In the genomic region with DNA sequence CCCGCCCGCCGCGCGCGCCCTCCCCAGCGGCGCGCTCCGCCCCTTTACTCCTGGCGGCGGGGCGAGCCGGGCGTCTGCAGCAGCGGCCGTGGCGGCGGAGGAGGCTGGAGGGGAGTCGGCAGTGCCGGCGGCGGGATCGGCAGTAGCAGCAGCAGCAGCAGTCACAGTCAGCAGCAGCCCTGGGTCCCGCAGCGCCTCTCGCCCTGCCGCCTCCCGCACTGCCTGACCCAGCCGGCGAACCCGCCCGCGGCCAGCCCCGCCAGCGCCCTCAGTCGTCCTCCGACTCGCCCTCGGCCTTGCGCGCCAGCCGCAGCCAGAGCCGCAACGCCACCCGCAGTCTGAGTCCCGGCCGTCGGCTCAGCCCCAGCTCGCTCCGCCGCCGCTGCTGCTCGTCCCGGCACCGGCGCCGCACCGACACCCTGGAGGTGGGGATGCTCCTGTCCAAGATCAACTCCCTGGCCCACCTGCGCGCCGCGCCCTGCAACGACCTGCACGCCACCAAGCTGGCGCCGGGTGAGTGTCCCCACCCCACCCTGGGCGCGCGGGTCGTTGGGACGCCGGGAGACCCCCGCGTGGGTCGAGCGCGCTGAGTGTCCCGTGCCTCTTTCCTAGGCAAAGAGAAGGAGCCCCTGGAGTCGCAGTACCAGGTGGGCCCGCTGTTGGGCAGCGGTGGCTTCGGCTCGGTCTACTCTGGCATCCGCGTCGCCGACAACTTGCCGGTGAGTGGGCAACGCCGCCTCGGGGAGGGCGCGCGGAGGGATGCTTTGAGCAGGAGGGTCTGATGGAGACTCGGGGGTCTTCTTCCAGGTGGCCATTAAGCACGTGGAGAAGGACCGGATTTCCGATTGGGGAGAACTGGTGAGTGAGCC, we compare ENCODE assay signal across 8 mouse cellular contexts. TPM values are rescaled to one million over a fixed set of nuclear protein-coding genes. Genes with fewer than 3 reads are reported as not detected.
A peak's percentile ranks its signal among the peaks of the same experiment; 100 is the strongest.
DNase-seq lines count a peak whose midpoint lies in the region; ATAC-seq and TF ChIP-seq lines count a peak whose summit lies in the region.

A gene (plus strand): TSS at position 41 of the 869 bp plus-strand sequence.

- peaks cover 14% of the 10 kb centered on the region for H3K36me3 ChIP-seq in heart, adult 2 months (ENCODE audit: control insufficient read depth, insufficient read depth, low read length)
- peaks cover 56% of the 10 kb centered on the region for H3K36me3 ChIP-seq in erythroblast, embryonic 14.5 days (ENCODE audit: control insufficient read depth)
- peaks cover 13% of the 10 kb centered on the region for H3K36me3 ChIP-seq in limb, embryonic 15.5 days
- H3K36me3 ChIP-seq in midbrain, postnatal 0 days (ENCODE audit: insufficient read depth, low read length): peaks cover 7% of the 10 kb centered on the region

- DNase-seq in heart, adult 2 months: no peak
- no peak for DNase-seq in heart, adult 11 months
- DNase-seq in MN1 (ENCODE audit: low spot score): peak; percentile 76
- peak in 1 of 2 experiments; percentile 57 for DNase-seq in heart, postnatal 14 days
- DNase-seq in midbrain, postnatal 0 days (ENCODE audit: low spot score): peak; percentile 63
- peak; percentile 38 for DNase-seq in urinary bladder, postnatal 25 days (ENCODE audit: low spot score)

- WGBS in heart, adult 2 months: under 1% methylated on average over 82 of the region's 99 CpGs
- under 1% methylated on average over 72 of the region's 99 CpGs for WGBS in limb, embryonic 15.5 days
- WGBS in midbrain, postnatal 0 days: 1% methylated on average over 71 of the region's 99 CpGs

- no peak for ATAC-seq in limb, embryonic 15.5 days (ENCODE audit: insufficient number of reproducible peaks, low FRiP score, low TSS enrichment, low read depth)
- ATAC-seq in midbrain, postnatal 0 days (ENCODE audit: low FRiP score): peak; percentile 45

- H3K4me1 ChIP-seq in heart, adult 2 months (ENCODE audit: control insufficient read depth, insufficient read depth, low read length): peaks cover 6% of the 10 kb centered on the region
- peaks cover 60% of the 10 kb centered on the region for H3K4me1 ChIP-seq in erythroblast, embryonic 14.5 days (ENCODE audit: control insufficient read depth)
- peaks cover 23% of the 10 kb centered on the region for H3K4me1 ChIP-seq in limb, embryonic 15.5 days
- H3K4me1 ChIP-seq in midbrain, postnatal 0 days (ENCODE audit: insufficient read depth, low read length): peaks cover 8% of the 10 kb centered on the region; the same call in 1 of the 2 replicates

- peaks cover 8% of the 10 kb centered on the region; the same call in 1 of the 2 replicates for H3K79me2 ChIP-seq in heart, adult 2 months (replicated peaks; ENCODE audit: control insufficient read depth, insufficient read depth, low read length)

- peaks cover 2% of the 10 kb centered on the region; the same call in 1 of the 2 replicates for H3K9me3 ChIP-seq in erythroblast, embryonic 14.5 days (ENCODE audit: control insufficient read depth, low read length)
- H3K9me3 ChIP-seq in limb, embryonic 15.5 days: no peaks in the 10 kb centered on the region
- no peaks in the 10 kb centered on the region for H3K9me3 ChIP-seq in midbrain, postnatal 0 days (ENCODE audit: low read length)

- no peaks in the 10 kb centered on the region for H3K27me3 ChIP-seq in heart, adult 2 months (ENCODE audit: control insufficient read depth, insufficient read depth, low read length)
- H3K27me3 ChIP-seq in erythroblast, embryonic 14.5 days (ENCODE audit: control insufficient read depth): no peaks in the 10 kb centered on the region; the same call in 1 of the 2 replicates
- H3K27me3 ChIP-seq in limb, embryonic 15.5 days: no peaks in the 10 kb centered on the region
- H3K27me3 ChIP-seq in midbrain, postnatal 0 days (ENCODE audit: insufficient read depth, low read length): no peaks in the 10 kb centered on the region

- H3K4me3 ChIP-seq in heart, adult 2 months: peak within 1 kb of the TSS; percentile 99
- H3K4me3 ChIP-seq in erythroblast, embryonic 14.5 days (replicated peaks): peak within 1 kb of the TSS; percentile 79
- peak within 1 kb of the TSS; percentile 97 for H3K4me3 ChIP-seq in limb, embryonic 15.5 days
- H3K4me3 ChIP-seq in midbrain, postnatal 0 days (ENCODE audit: low read depth, low read length): peak within 1 kb of the TSS; percentile 85

- TF ChIP-seq EP300 in heart, adult 2 months (IDR thresholded peaks at IDR 0.05; ENCODE audit: insufficient read depth, low read depth, low read length): 0 out of 2 replicates have a peak, but pooled peaks have one; percentile 10

- peak within 1 kb of the TSS; percentile 99 for H3K9ac ChIP-seq in heart, adult 2 months (ENCODE audit: low read depth, low read length)
- H3K9ac ChIP-seq in limb, embryonic 15.5 days: peak within 1 kb of the TSS; percentile 87
- peak within 1 kb of the TSS; percentile 82 for H3K9ac ChIP-seq in midbrain, postnatal 0 days (replicated peaks; ENCODE audit: low read length, poor library complexity, severe bottlenecking)

- TF ChIP-seq CTCF in heart, adult 2 months (IDR thresholded peaks at IDR 0.05): peak; percentile 46
- peak; percentile 39 for TF ChIP-seq CTCF in midbrain, postnatal 0 days (IDR thresholded peaks at IDR 0.05)

- H3K4me2 ChIP-seq in limb, embryonic 15.5 days: peak within 1 kb of the TSS; percentile 87
- peak within 1 kb of the TSS; percentile 88 for H3K4me2 ChIP-seq in midbrain, postnatal 0 days (ENCODE audit: low read depth, low read length, poor library complexity, severe bottlenecking)

- TF ChIP-seq POLR2A in heart, adult 2 months (IDR thresholded peaks at IDR 0.05; ENCODE audit: insufficient read depth, low read depth, low read length): peak; percentile 88

- H3K27ac ChIP-seq in heart, adult 2 months: peak within 1 kb of the TSS; percentile 96
- peak within 1 kb of the TSS; percentile 93 for H3K27ac ChIP-seq in limb, embryonic 15.5 days
- H3K27ac ChIP-seq in midbrain, postnatal 0 days (ENCODE audit: low read depth, low read length): peak within 1 kb of the TSS; percentile 91

- intact Hi-C loops in heart, adult 2 months (cut with DNase I): loop anchor here (1.0 to 5.0 kb wide), 2 partner anchors 26 to 224 kb away; a partner anchor contains a TSS
- intact Hi-C loops in heart, postnatal 14 days (cut with DNase I): loop anchor here (2.0 kb wide), 1 partner anchor 32 kb away; no protein-coding TSS in a partner anchor

RNA-seq across cellular contexts. Expression of the gene that starts here (rescaled TPM):
- 10 to 100 TPM; 17.2 to 20.5 TPM for total RNA-seq in heart, adult 2 months (2021)
- 24.6 and 27.9 TPM in 2 replicates for polyA plus RNA-seq in heart, adult 2 months (2012; rRNA removed)
- 72.6 and 76.6 TPM in 2 replicates for polyA plus RNA-seq in erythroblast, embryonic 14.5 days (2012)
- 10 to 100 TPM; 30.8 to 33.7 TPM for total RNA-seq in heart, postnatal 14 days (2021)
- polyA plus RNA-seq in limb, embryonic 15.5 days (2015; fragmentation: Nextera tagmentation; extraction: Ambion mirVana): 20.0 and 21.6 TPM in 2 replicates
- total RNA-seq in midbrain, postnatal 0 days (2014; rRNA removed): 8.3 and 10.9 TPM in 2 replicates
- polyA plus RNA-seq in midbrain, postnatal 0 days (2015; fragmentation: Nextera tagmentation; extraction: Ambion mirVana): 10.6 and 12.7 TPM in 2 replicates

Comparison
In these comparisons a context has a peak if more than half of its experiments do, and no peak if none do; other contexts are left out.
1. DNase-seq: peak in MN1 (single experiment), midbrain, postnatal 0 days (single experiment) and urinary bladder, postnatal 25 days (single experiment); none in heart, adult 2 months (0 of 2) and heart, adult 11 months (single experiment).
2. Peak in every context shown above with its lines, with median percentiles within 50 percentile points of each other: H3K27ac ChIP-seq, H3K4me3 ChIP-seq and H3K9ac ChIP-seq.